Mouse (Mus musculus) spleen, adult 2 months (tissue): ENCODE measurements around the gene Ugt1a1. TPM values are rescaled to one million over a fixed set of nuclear protein-coding genes. Genes with fewer than 3 reads are reported as not detected.

ENCODE experiments used
- DNase-seq, 2 experiments: peaks; one replicate each; pipeline versions ENCODE4 v3.0.0 to v3.0.0-alpha.2; 2012 to 2021; ENCODE audit warnings: low spot score in 2 of 2, low read depth in 1 of 2
- H3K27ac ChIP-seq: fragments of 200-500 bp; 2 replicates; pipeline ENCODE4 v1.5.1; 2012; ENCODE audit warnings: low read length, inconsistent platforms; ENCODE audit not compliant: insufficient read depth
- H3K27me3 ChIP-seq: fragments of 200-500 bp; 2 replicates; pipeline ENCODE4 v1.6.1; 2012; ENCODE audit warnings: mild to moderate bottlenecking, moderate library complexity, low read length, inconsistent platforms; ENCODE audit not compliant: control insufficient read depth, insufficient read depth
- H3K36me3 ChIP-seq: fragments of 200-500 bp; 2 replicates; pipeline ENCODE4 v1.6.1; 2012; ENCODE audit warnings: mild to moderate bottlenecking, low read length, inconsistent platforms; ENCODE audit not compliant: control insufficient read depth, insufficient read depth
- H3K4me1 ChIP-seq: fragments of 200-500 bp; 2 replicates; pipeline ENCODE4 v1.6.1; 2011; ENCODE audit warnings: inconsistent platforms; ENCODE audit not compliant: control insufficient read depth, insufficient read depth, insufficient read length
- H3K4me3 ChIP-seq: fragments of 200-500 bp; 2 replicates; pipeline ENCODE4 v1.5.1; 2011; ENCODE audit warnings: mild to moderate bottlenecking, inconsistent platforms; ENCODE audit not compliant: insufficient read depth, insufficient read length; ENCODE audit errors: extremely low read depth
- CTCF ChIP-seq: fragments of 200-500 bp; IDR thresholded peaks from 2 replicates; pipeline ENCODE4 v1.5.1; 2011; ENCODE audit warnings: mild to moderate bottlenecking, inconsistent platforms; ENCODE audit not compliant: insufficient read depth, insufficient read length, insufficient replicate concordance; ENCODE audit errors: extremely low read depth
- POLR2A ChIP-seq: fragments of 200-500 bp; IDR thresholded peaks from 2 replicates; pipeline ENCODE4 v1.6.1; 2011; ENCODE audit warnings: low read depth, low read length, inconsistent platforms
- WGBS: fragments of 180-500 bp; shearing (Covaris S2); methylation state at CpG from one replicate; pipeline ENCODE4 v1.1.7; 2018; 5-methylcytosine and 5-hydroxymethylcytosine counted together
- polyA plus RNA-seq: library from polyadenylated mRNA; depleted of rRNA; stranded (reverse); fragments of >200 nt; gene quantifications from 2 replicates; pipeline ENCODE4 v1.2.3, GENCODE M21; 2012

Ugt1a1 gene
- polyA plus RNA-seq, 1 experiment: 0.22 TPM

DNA sequence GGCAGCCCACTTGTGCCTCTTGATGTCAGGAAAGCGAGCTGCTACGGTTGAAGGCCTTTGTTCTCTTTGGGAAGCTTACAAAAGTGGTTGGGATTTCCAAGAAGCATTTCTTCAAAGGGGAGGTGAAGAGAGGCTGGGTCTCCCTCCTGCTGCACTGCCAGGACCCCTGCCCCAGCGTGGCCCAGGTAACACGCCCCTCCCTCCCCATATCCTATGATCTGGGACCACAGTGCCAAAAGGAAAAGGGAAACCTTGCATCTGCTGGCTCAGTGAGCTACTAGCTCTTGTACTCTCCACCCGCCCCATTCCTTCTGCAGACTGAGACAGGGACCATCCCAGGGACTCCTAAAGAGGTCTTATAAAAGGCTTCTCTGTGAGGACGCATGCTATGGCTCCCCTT lies 45.9 kb downstream of the Ugt1a1 start:
- no peak for DNase-seq

GRCm38 (mm10) chr1:88258361-88258760 lies 46.6 kb downstream of the Ugt1a1 start:
- H3K4me3 ChIP-seq: no peak overlapping the region
- TF ChIP-seq POLR2A (no peak), CTCF (no peak)
- WGBS: 57% methylated on average over 6 of the region's 6 CpGs
- H3K27me3 ChIP-seq: no peaks in the 10 kb centered on the region
- H3K36me3 ChIP-seq: peaks cover 5% of the 10 kb centered on the region; the same call in 1 of the 2 replicates
- peaks cover 16% of the 10 kb centered on the region; the same call in 1 of the 2 replicates for H3K4me1 ChIP-seq
- no peak for DNase-seq
- no peak overlapping the region for H3K27ac ChIP-seq

More for the DNA sequence above, 45.9 kb downstream of the Ugt1a1 start:
- H3K27ac ChIP-seq: no peak overlapping the region
- TF ChIP-seq POLR2A (no peak), CTCF (no peak)
- 82% methylated on average over 6 of the region's 6 CpGs for WGBS
- no peak overlapping the region for H3K4me3 ChIP-seq
- H3K27me3 ChIP-seq: no peaks in the 10 kb centered on the region
- H3K36me3 ChIP-seq: peaks cover 3% of the 10 kb centered on the region; the same call in 1 of the 2 replicates
- peaks cover 21% of the 10 kb centered on the region; the same call in 1 of the 2 replicates for H3K4me1 ChIP-seq

GRCm38 (mm10) chr1:88258881-88259642 lies 47.3 kb downstream of the Ugt1a1 start:
- DNase-seq: no peak
- no peak for TF ChIP-seq POLR2A
- no peak for TF ChIP-seq CTCF
- WGBS: 47% methylated on average over 8 of the region's 8 CpGs

DNA sequence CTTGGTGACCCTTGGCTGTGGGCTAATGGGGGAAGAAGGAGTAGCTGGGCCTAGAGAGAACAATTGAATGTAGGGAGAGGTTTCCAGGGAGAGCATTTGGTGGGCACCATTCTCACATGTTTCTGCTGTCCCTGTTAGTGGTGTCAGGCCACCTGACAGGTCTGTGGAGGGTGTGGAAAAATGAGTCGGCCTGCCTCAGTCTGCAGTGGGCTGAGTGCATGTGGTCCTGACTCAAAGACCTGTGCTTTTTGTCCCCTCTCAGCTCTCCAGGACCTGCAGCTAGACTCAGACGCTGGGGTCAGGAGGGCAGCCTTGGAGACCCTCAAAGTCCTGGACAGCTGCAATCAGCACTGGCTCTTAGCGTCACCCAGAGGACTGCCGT lies 47.9 kb downstream of the Ugt1a1 start:
- H3K27me3 ChIP-seq: no peaks in the 10 kb centered on the region
- peaks cover 16% of the 10 kb centered on the region for H3K36me3 ChIP-seq
- no peak overlapping the region for H3K27ac ChIP-seq
- DNase-seq: no peak
- whole genome bisulfite sequencing: 83% methylated on average over 4 of the region's 4 CpGs
- peaks cover 12% of the 10 kb centered on the region; the same call in 1 of the 2 replicates for H3K4me1 ChIP-seq
- no peak overlapping the region for H3K4me3 ChIP-seq
- TF ChIP-seq CTCF (no peak), POLR2A (no peak)

More at GRCm38 (mm10) chr1:88258881-88259642, 47.3 kb downstream of the Ugt1a1 start:
- Histone ChIP-seq H3K4me3 (no peak overlapping the region), H3K4me1 (peaks cover 12% of the 10 kb centered on the region; the same call in 1 of the 2 replicates), H3K36me3 (peaks cover 11% of the 10 kb centered on the region), H3K27ac (no peak overlapping the region), H3K27me3 (no peaks in the 10 kb centered on the region)

DNA sequence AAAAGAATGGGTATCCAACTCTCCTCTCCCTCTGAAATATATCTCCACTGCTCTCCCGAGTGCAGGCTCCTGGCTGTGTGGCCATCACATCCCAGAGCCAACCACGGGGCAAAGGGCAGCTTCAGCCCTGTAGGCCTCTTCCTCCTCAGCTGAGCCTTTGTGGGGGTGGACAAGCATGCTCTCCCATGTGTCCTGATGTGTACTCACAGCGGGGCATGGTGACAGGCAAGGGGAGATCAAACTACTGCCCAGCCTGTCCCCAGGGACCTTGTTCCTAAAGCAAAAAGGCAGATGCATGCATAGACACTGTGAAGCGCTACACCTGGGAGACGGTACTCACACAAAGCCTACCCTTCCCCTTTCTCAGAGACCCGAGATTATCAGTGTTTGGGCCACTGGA lies 48.4 kb downstream of the Ugt1a1 start:
- 67% methylated on average over 6 of the region's 6 CpGs for WGBS

GRCm38 (mm10) chr1:88260604-88261377 lies 49.0 kb downstream of the Ugt1a1 start:
- H3K27ac ChIP-seq: no peak overlapping the region
- TF ChIP-seq POLR2A: no peak
- TF ChIP-seq CTCF: no peak
- H3K36me3 ChIP-seq: peaks cover 28% of the 10 kb centered on the region
- H3K27me3 ChIP-seq: no peaks in the 10 kb centered on the region
- no peak overlapping the region for H3K4me3 ChIP-seq
- no peak for DNase-seq
- H3K4me1 ChIP-seq: peaks cover 12% of the 10 kb centered on the region; the same call in 1 of the 2 replicates
- WGBS: 67% methylated on average over 10 of the region's 10 CpGs

More for the DNA sequence above, 48.4 kb downstream of the Ugt1a1 start:
- no peaks in the 10 kb centered on the region for H3K27me3 ChIP-seq
- DNase-seq: no peak
- H3K36me3 ChIP-seq: peaks cover 21% of the 10 kb centered on the region
- H3K4me1 ChIP-seq: peaks cover 12% of the 10 kb centered on the region; the same call in 1 of the 2 replicates
- no peak overlapping the region for H3K4me3 ChIP-seq
- TF ChIP-seq CTCF: no peak
- no peak for TF ChIP-seq POLR2A
- H3K27ac ChIP-seq: no peak overlapping the region
